Mouse (Mus musculus) forebrain, embryonic 10.5 days (tissue): ENCODE data around the gene Hnrnpf. TPM values are rescaled to one million over a fixed set of nuclear protein-coding genes. Genes with fewer than 3 reads are reported as not detected.
A peak's percentile ranks its signal among the peaks of the same experiment; 100 is the strongest.

Experiments
- DNase-seq: peaks from one replicate; pipeline ENCODE4 v3.0.0-alpha.2; 2017; ENCODE audit warnings: low spot score; ENCODE audit errors: extremely low spot score
- H3K27ac ChIP-seq: fragments of 300-500 bp; sonication (generic); 2 replicates; pipeline ENCODE4 v1.5.1; 2016; ENCODE audit warnings: mild to moderate bottlenecking
- H3K27me3 ChIP-seq: fragments of 300-500 bp; sonication (generic); 2 replicates; pipeline ENCODE4 v1.6.1; 2016; ENCODE audit warnings: mild to moderate bottlenecking; ENCODE audit not compliant: poor library complexity, severe bottlenecking
- H3K36me3 ChIP-seq: fragments of 300-500 bp; sonication (generic); replicated peaks from 2 replicates; pipeline ENCODE4 v1.6.1; 2016; ENCODE audit warnings: mild to moderate bottlenecking, moderate library complexity
- H3K4me1 ChIP-seq: fragments of 300-500 bp; sonication (generic); 2 replicates; pipeline ENCODE4 v1.6.1; 2016
- H3K4me3 ChIP-seq: fragments of 300-500 bp; sonication (generic); 2 replicates; pipeline ENCODE4 v1.5.1; 2016; ENCODE audit warnings: mild to moderate bottlenecking, moderate library complexity
- H3K9me3 ChIP-seq: fragments of 300-500 bp; sonication (generic); 2 replicates; pipeline ENCODE4 v1.6.1; 2016; ENCODE audit warnings: mild to moderate bottlenecking, moderate library complexity
- WGBS: fragments of 180-500 bp; shearing (Covaris S2); methylation state at CpG from one replicate; pipeline ENCODE4 v1.1.7; 2016; 5-methylcytosine and 5-hydroxymethylcytosine counted together
- polyA plus RNA-seq: library from polyadenylated mRNA; unstranded; fragments of >200 nt; fragmentation: Nextera tagmentation; extraction: Ambion mirVana; gene quantifications from 2 replicates; pipeline ENCODE4 v1.2.1, GENCODE M21; 2016

Hnrnpf gene
- polyA plus RNA-seq, 1 experiment from 2014 or later: 890 TPM

- H3K27ac ChIP-seq: peak overlapping the region; percentile 99
- no peaks in the 10 kb centered on the region for H3K36me3 ChIP-seq
- H3K27me3 ChIP-seq: no peaks in the 10 kb centered on the region
- peak overlapping the region; percentile 59 for H3K4me3 ChIP-seq
- no peaks in the 10 kb centered on the region for H3K9me3 ChIP-seq
- DNase-seq: peak; percentile 100
- under 1% methylated on average over 67 of the region's 67 CpGs for WGBS
- H3K4me1 ChIP-seq: peaks cover 25% of the 10 kb centered on the region
These were observed 20.6 kb upstream of the Hnrnpf start for GRCm38 (mm10) chr6:117879408-117880115.

GRCm38 (mm10) chr6:117880394-117880838, 19.7 kb upstream of the Hnrnpf start:
- peaks cover 25% of the 10 kb centered on the region for H3K4me1 ChIP-seq
- peak overlapping the region; percentile 59 for H3K4me3 ChIP-seq
- H3K27me3 ChIP-seq: no peaks in the 10 kb centered on the region
- no peaks in the 10 kb centered on the region for H3K9me3 ChIP-seq
- DNase-seq: no peak
- 71% methylated on average over 3 of the region's 3 CpGs for WGBS
- H3K27ac ChIP-seq: peak overlapping the region; percentile 99
- no peaks in the 10 kb centered on the region for H3K36me3 ChIP-seq

DNA sequence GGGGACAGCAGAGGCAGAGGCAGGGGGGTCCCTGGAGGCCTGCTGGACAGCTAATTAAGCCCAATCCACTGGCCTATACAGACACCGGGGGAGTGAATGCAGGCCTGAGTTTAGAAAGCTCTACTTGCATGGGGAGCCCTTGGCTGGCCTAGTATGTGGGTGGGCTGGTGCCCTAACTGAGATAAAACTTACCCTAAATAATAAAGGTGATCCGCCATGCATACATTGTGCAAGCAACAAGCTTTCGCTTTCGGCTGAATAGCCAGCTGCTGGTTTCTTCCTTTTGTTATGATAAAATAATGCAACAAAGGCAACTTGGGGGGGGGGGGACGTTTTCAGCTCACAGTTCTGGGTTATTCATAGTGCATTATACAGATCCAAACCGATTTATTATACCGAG, 18.9 kb upstream of the Hnrnpf start:
- no peak overlapping the region for H3K4me3 ChIP-seq
- no peak for DNase-seq

GRCm38 (mm10) chr6:117881997-117882396, 18.1 kb upstream of the Hnrnpf start:
- Histone ChIP-seq H3K27me3 (no peaks in the 10 kb centered on the region), H3K36me3 (no peaks in the 10 kb centered on the region), H3K4me1 (peaks cover 25% of the 10 kb centered on the region), H3K27ac (no peak overlapping the region), H3K9me3 (no peaks in the 10 kb centered on the region), H3K4me3 (no peak overlapping the region)
- no peak for DNase-seq
- 80% methylated on average over 7 of the region's 7 CpGs for WGBS

More for the DNA sequence above, 18.9 kb upstream of the Hnrnpf start:
- Histone ChIP-seq H3K4me1 (peaks cover 25% of the 10 kb centered on the region), H3K27ac (peak overlapping the region; percentile 99), H3K27me3 (no peaks in the 10 kb centered on the region), H3K36me3 (no peaks in the 10 kb centered on the region), H3K9me3 (no peaks in the 10 kb centered on the region)
- WGBS: 76% methylated on average over 7 of the region's 7 CpGs

DNA sequence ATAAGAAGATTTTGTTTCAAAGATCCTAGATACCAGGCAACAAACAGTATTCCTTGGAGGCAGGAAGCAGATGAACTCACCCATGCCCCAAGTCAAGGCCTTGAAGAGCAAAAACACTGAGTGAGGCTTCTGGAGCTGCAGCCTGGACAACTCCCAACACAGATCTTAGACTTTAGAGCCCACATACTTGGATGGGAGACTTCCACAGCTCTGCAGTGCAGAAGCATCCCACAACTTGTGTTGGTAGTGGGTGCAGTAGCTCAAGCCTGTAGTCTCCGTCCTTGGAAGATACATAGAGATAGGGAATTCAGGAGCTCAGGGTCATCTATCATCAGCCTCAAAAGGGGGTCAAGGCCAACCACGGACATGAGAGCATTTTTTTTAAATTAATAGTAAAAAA, 14.2 kb upstream of the Hnrnpf start:
- 92% methylated on average over 2 of the region's 2 CpGs for WGBS
- no peak for DNase-seq
- no peaks in the 10 kb centered on the region for H3K27me3 ChIP-seq
- H3K4me1 ChIP-seq: peaks cover 19% of the 10 kb centered on the region
- H3K27ac ChIP-seq: no peak overlapping the region
- H3K9me3 ChIP-seq: no peaks in the 10 kb centered on the region
- no peak overlapping the region for H3K4me3 ChIP-seq
- no peaks in the 10 kb centered on the region for H3K36me3 ChIP-seq

- Histone ChIP-seq H3K9me3 (no peaks in the 10 kb centered on the region), H3K36me3 (no peaks in the 10 kb centered on the region), H3K4me1 (peaks cover 13% of the 10 kb centered on the region; the same call in 1 of the 2 replicates), H3K27me3 (no peaks in the 10 kb centered on the region), H3K4me3 (no peak overlapping the region), H3K27ac (peak overlapping the region; percentile 51)
- DNase-seq: no peak
- WGBS: 48% methylated on average over 1 of the region's 1 CpGs
These were observed 12.1 kb upstream of the Hnrnpf start for GRCm38 (mm10) chr6:117888032-117888431.

- Histone ChIP-seq H3K27me3 (no peaks in the 10 kb centered on the region), H3K4me3 (no peak overlapping the region), H3K36me3 (no peaks in the 10 kb centered on the region), H3K27ac (peak overlapping the region; percentile 51), H3K4me1 (peaks cover 13% of the 10 kb centered on the region; the same call in 1 of the 2 replicates), H3K9me3 (no peaks in the 10 kb centered on the region)
- no peak for DNase-seq
- 56% methylated on average over 2 of the region's 2 CpGs for WGBS
These were observed 11.5 kb upstream of the Hnrnpf start for GRCm38 (mm10) chr6:117888642-117889096.

GRCm38 (mm10) chr6:117890257-117890656, 9.9 kb upstream of the Hnrnpf start:
- Histone ChIP-seq H3K36me3 (no peaks in the 10 kb centered on the region), H3K27me3 (no peaks in the 10 kb centered on the region), H3K27ac (no peak overlapping the region), H3K4me3 (no peak overlapping the region), H3K9me3 (no peaks in the 10 kb centered on the region), H3K4me1 (peaks cover 13% of the 10 kb centered on the region; the same call in 1 of the 2 replicates)
- no peak for DNase-seq
- 87% methylated on average over 6 of the region's 6 CpGs for WGBS

- Histone ChIP-seq H3K36me3 (no peaks in the 10 kb centered on the region), H3K27me3 (no peaks in the 10 kb centered on the region), H3K9me3 (no peaks in the 10 kb centered on the region), H3K4me3 (no peak overlapping the region), H3K4me1 (peaks cover 13% of the 10 kb centered on the region; the same call in 1 of the 2 replicates), H3K27ac (no peak overlapping the region)
- WGBS: 72% methylated on average over 14 of the region's 14 CpGs
- DNase-seq: no peak
These were observed 8.6 kb upstream of the Hnrnpf start for GRCm38 (mm10) chr6:117891369-117892160.

DNA sequence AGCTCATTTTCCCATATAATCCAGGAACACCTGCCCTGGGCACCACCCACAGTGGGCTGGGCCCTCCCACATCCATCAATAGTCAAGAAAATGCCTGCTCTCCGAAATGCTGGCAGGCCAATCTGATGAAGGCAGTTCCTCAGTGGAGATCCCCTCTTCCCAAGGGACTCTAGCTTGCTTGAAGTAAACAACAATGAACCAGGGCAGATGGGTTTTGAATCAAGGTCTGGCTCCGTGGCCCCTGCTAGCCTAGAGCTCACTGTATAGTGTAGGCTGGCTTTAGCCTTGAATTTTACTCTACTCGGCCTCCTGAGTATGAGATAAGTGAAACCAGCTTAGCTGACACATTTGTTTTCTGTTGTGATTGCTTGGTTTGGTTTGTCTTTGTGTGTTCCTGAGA, 7.7 kb upstream of the Hnrnpf start:
- Histone ChIP-seq H3K36me3 (no peaks in the 10 kb centered on the region), H3K4me1 (peaks cover 13% of the 10 kb centered on the region; the same call in 1 of the 2 replicates), H3K27ac (no peak overlapping the region), H3K27me3 (no peaks in the 10 kb centered on the region), H3K9me3 (no peaks in the 10 kb centered on the region), H3K4me3 (no peak overlapping the region)
- no peak for DNase-seq
- WGBS: 72% methylated on average over 3 of the region's 3 CpGs

DNA sequence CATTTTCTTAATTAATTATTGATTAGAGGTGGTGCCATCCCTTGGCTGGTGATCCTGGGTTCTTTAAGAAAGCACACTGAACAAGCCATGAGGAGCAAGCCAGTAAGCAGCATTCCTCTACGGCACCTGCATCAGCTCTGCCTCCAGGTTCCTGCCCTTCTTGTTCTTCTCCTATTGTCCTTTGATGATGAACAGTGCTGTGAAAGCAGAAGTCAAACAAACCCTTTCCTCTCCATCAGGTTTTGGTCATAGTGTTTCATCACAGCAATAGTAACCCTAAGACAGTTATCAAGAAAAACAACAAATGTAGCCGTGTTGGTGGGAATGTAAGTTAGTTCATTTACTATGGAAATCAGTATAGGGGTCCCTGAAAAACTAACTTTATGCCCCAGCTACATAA, 6.7 kb upstream of the Hnrnpf start:
- H3K9me3 ChIP-seq: no peaks in the 10 kb centered on the region
- 87% methylated on average over 2 of the region's 2 CpGs for WGBS
- H3K36me3 ChIP-seq: no peaks in the 10 kb centered on the region
- no peak overlapping the region for H3K27ac ChIP-seq
- H3K4me1 ChIP-seq: peaks cover 12% of the 10 kb centered on the region; the same call in 1 of the 2 replicates
- no peak for DNase-seq
- no peak overlapping the region for H3K4me3 ChIP-seq
- no peaks in the 10 kb centered on the region for H3K27me3 ChIP-seq

DNA sequence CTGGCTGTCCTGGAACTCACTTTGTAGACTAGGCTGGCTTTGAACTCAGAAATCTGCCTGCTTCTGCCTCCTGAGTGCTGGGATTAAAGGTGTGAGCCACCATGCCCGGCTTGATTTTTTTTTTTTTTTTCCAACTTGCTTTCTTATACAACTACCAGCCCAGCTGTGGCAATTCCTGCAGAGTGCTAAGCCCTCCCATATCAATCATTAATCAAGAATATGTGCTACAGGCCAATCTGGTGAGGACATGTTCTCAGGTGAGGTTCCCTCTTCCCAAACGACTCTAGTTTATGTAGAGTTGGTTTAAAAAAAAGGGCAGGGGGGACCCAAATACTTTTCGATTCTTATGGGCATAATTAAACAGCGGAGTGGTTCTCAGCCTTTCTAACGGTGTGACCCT, 2.3 kb upstream of the Hnrnpf start:
- H3K9me3 ChIP-seq: no peaks in the 10 kb centered on the region
- no peaks in the 10 kb centered on the region for H3K4me1 ChIP-seq
- no peak overlapping the region for H3K27ac ChIP-seq
- WGBS: 90% methylated on average over 5 of the region's 5 CpGs
- H3K36me3 ChIP-seq: no peaks in the 10 kb centered on the region
- no peaks in the 10 kb centered on the region for H3K27me3 ChIP-seq
- no peak overlapping the region for H3K4me3 ChIP-seq
- no peak for DNase-seq
